Mouse (Mus musculus): Measurements from ENCODE around the gene Mta1. TPM values are rescaled to one million over a fixed set of nuclear protein-coding genes. Genes with fewer than 3 reads are reported as not detected.

Mta1 gene
- polyA plus RNA-seq, 1 experiment from 2014 or later = 21.5 TPM

DNA sequence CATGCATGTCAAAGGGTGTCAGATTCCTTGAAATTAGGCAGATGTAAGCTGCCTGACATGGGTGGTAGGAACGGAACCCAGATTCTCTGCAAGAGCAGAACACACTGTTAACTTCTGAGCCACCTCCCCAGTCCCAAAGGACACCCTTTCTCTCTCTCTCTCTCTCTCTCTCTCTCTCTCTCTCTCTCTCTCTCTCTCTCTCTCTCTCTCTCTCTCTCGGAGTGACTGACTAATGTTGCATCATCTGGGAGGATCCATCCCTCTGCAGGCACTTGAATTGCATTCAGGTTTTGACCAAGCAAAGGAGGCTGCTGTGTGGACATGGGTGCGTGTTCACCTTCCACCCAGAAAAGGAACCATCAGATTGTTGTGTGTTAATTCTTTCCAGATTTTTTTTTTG is 10.8 kb upstream of the Mta1 start:
- Histone ChIP-seq H3K4me3 (ENCODE audit: low read depth, low read length) (no peak overlapping the region), H3K27me3 (ENCODE audit: control insufficient read depth, insufficient read depth, low read length) (no peaks in the 10 kb centered on the region), H3K27ac (ENCODE audit: low read depth, low read length) (no peak overlapping the region), H3K4me1 (ENCODE audit: control insufficient read depth, insufficient read depth, low read length) (no peaks in the 10 kb centered on the region), H3K9me3 (ENCODE audit: control insufficient read depth, low read length) (no peaks in the 10 kb centered on the region), H3K9ac (ENCODE audit: low read length) (no peak overlapping the region), H3K4me2 (ENCODE audit: low read depth) (no peak overlapping the region), H3K36me3 (ENCODE audit: control insufficient read depth, insufficient read depth, low read length) (no peaks in the 10 kb centered on the region)
- ATAC-seq (ENCODE audit: insufficient read depth, low FRiP score, low TSS enrichment) (no peak), DNase-seq (ENCODE audit: low spot score) (no peak)
- WGBS = 83% methylated on average over 2 of the region's 3 CpGs

- no peak for DNase-seq (ENCODE audit: low spot score)
- no peaks in the 10 kb centered on the region for H3K9me3 ChIP-seq (ENCODE audit: control insufficient read depth, low read length)
- 30% methylated on average over 4 of the region's 4 CpGs for WGBS
These were observed 10.1 kb upstream of the Mta1 start for GRCm38 (mm10) chr12:113088026-113088425.

DNA sequence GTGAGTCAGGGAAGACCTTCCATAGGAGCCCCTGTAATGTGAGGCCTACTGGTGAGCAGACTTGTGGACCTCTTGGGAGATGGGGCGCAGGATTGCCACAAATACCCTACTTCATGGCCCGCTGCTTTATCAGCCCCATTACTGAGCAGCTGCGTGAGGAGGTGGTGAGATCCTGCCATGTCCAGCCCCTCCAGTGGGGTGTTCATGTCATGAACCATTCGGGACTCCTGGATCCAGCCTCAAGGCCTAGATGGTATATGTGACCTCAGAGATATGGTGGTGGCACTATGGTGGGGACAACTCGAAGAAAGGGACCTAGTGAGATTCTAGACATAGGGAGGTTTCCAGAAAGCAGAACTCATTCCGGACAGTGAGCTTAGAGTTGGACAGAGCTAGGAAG is 9.0 kb upstream of the Mta1 start:
- DNase-seq (ENCODE audit: low spot score) = no peak
- WGBS = 88% methylated on average over 6 of the region's 6 CpGs
- H3K36me3 ChIP-seq (ENCODE audit: control insufficient read depth, insufficient read depth, low read length) = no peaks in the 10 kb centered on the region
- no peak overlapping the region for H3K27ac ChIP-seq (ENCODE audit: low read depth, low read length)
- H3K4me2 ChIP-seq (ENCODE audit: low read depth) = no peak overlapping the region
- no peaks in the 10 kb centered on the region for H3K4me1 ChIP-seq (ENCODE audit: control insufficient read depth, insufficient read depth, low read length)
- ATAC-seq (ENCODE audit: insufficient read depth, low FRiP score, low TSS enrichment) = no peak
- H3K4me3 ChIP-seq (ENCODE audit: low read depth, low read length) = no peak overlapping the region
- no peak overlapping the region for H3K9ac ChIP-seq (ENCODE audit: low read length)
- no peaks in the 10 kb centered on the region for H3K9me3 ChIP-seq (ENCODE audit: control insufficient read depth, low read length)
- no peaks in the 10 kb centered on the region for H3K27me3 ChIP-seq (ENCODE audit: control insufficient read depth, insufficient read depth, low read length)

More at GRCm38 (mm10) chr12:113088026-113088425, 10.1 kb upstream of the Mta1 start:
- Histone ChIP-seq H3K27ac (ENCODE audit: low read depth, low read length) (no peak overlapping the region), H3K4me2 (ENCODE audit: low read depth) (no peak overlapping the region), H3K27me3 (ENCODE audit: control insufficient read depth, insufficient read depth, low read length) (no peaks in the 10 kb centered on the region), H3K36me3 (ENCODE audit: control insufficient read depth, insufficient read depth, low read length) (no peaks in the 10 kb centered on the region), H3K4me1 (ENCODE audit: control insufficient read depth, insufficient read depth, low read length) (no peaks in the 10 kb centered on the region), H3K4me3 (ENCODE audit: low read depth, low read length) (no peak overlapping the region), H3K9ac (ENCODE audit: low read length) (no peak overlapping the region)
- no peak for ATAC-seq (ENCODE audit: insufficient read depth, low FRiP score, low TSS enrichment)

DNA sequence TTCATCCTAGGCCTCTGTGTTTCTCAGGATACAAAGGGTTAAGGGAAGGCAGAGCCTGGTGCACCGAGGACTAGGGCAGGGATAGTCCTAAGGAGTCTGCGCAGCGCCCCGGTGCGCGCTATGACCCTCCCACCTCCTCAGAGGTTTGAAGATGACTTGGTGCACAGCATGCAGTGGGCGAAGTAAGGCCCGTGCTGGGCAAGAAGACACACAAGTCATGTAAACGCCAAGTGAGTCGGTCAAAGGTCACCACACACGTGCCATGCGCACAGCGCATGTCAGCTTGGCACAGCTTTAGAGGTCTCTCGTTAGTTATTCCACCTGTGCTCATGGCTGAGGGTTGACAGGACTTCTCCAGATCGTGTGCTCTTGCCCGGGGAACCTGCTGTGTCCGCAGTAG is 8.0 kb upstream of the Mta1 start:
- Histone ChIP-seq H3K36me3 (ENCODE audit: control insufficient read depth, insufficient read depth, low read length) (no peaks in the 10 kb centered on the region), H3K27ac (ENCODE audit: low read depth, low read length) (no peak overlapping the region), H3K9me3 (ENCODE audit: control insufficient read depth, low read length) (no peaks in the 10 kb centered on the region), H3K4me1 (ENCODE audit: control insufficient read depth, insufficient read depth, low read length) (no peaks in the 10 kb centered on the region), H3K9ac (ENCODE audit: low read length) (no peak overlapping the region), H3K27me3 (ENCODE audit: control insufficient read depth, insufficient read depth, low read length) (no peaks in the 10 kb centered on the region), H3K4me2 (ENCODE audit: low read depth) (no peak overlapping the region), H3K4me3 (ENCODE audit: low read depth, low read length) (no peak overlapping the region)
- no peak for DNase-seq (ENCODE audit: low spot score)
- ATAC-seq (ENCODE audit: insufficient read depth, low FRiP score, low TSS enrichment) = no peak
- 86% methylated on average over 17 of the region's 17 CpGs for WGBS

- no peaks in the 10 kb centered on the region for H3K27me3 ChIP-seq (ENCODE audit: control insufficient read depth, insufficient read depth, low read length)
- ATAC-seq (ENCODE audit: insufficient read depth, low FRiP score, low TSS enrichment) = no peak
- DNase-seq (ENCODE audit: low spot score) = no peak
- H3K9me3 ChIP-seq (ENCODE audit: control insufficient read depth, low read length) = no peaks in the 10 kb centered on the region
- H3K4me1 ChIP-seq (ENCODE audit: control insufficient read depth, insufficient read depth, low read length) = peaks cover 16% of the 10 kb centered on the region
- H3K27ac ChIP-seq (ENCODE audit: low read depth, low read length) = no peak overlapping the region
- H3K4me3 ChIP-seq (ENCODE audit: low read depth, low read length) = no peak overlapping the region
- peak overlapping the region; percentile 95 for H3K4me2 ChIP-seq (ENCODE audit: low read depth)
- no peaks in the 10 kb centered on the region for H3K36me3 ChIP-seq (ENCODE audit: control insufficient read depth, insufficient read depth, low read length)
- no peak overlapping the region for H3K9ac ChIP-seq (ENCODE audit: low read length)
- WGBS = 88% methylated on average over 5 of the region's 5 CpGs
These were observed 1.0 kb upstream of the Mta1 start for GRCm38 (mm10) chr12:113097040-113097439.

GRCm38 (mm10) chr12:113098530-113099151 is 563 bp downstream of the Mta1 start:
- Histone ChIP-seq H3K4me3 (ENCODE audit: low read depth, low read length) (peak overlapping the region; percentile 100), H3K27me3 (ENCODE audit: control insufficient read depth, insufficient read depth, low read length) (no peaks in the 10 kb centered on the region), H3K4me1 (ENCODE audit: control insufficient read depth, insufficient read depth, low read length) (peaks cover 16% of the 10 kb centered on the region), H3K9me3 (ENCODE audit: control insufficient read depth, low read length) (no peaks in the 10 kb centered on the region), H3K4me2 (ENCODE audit: low read depth) (peak overlapping the region; percentile 95), H3K36me3 (ENCODE audit: control insufficient read depth, insufficient read depth, low read length) (no peaks in the 10 kb centered on the region), H3K9ac (ENCODE audit: low read length) (peak overlapping the region; percentile 99), H3K27ac (ENCODE audit: low read depth, low read length) (peak overlapping the region; percentile 86)
- DNase-seq (ENCODE audit: low spot score) = peak; percentile 48
- WGBS = under 1% methylated on average over 32 of the region's 60 CpGs
- peak; percentile 22 for ATAC-seq (ENCODE audit: insufficient read depth, low FRiP score, low TSS enrichment)

GRCm38 (mm10) chr12:113099470-113100237 is 1.6 kb downstream of the Mta1 start:
- Histone ChIP-seq H3K9ac (ENCODE audit: low read length) (peak overlapping the region; percentile 99), H3K4me1 (ENCODE audit: control insufficient read depth, insufficient read depth, low read length) (peaks cover 16% of the 10 kb centered on the region), H3K27ac (ENCODE audit: low read depth, low read length) (no peak overlapping the region), H3K9me3 (ENCODE audit: control insufficient read depth, low read length) (no peaks in the 10 kb centered on the region), H3K4me3 (ENCODE audit: low read depth, low read length) (peak overlapping the region; percentile 100), H3K4me2 (ENCODE audit: low read depth) (peak overlapping the region; percentile 95), H3K27me3 (ENCODE audit: control insufficient read depth, insufficient read depth, low read length) (no peaks in the 10 kb centered on the region), H3K36me3 (ENCODE audit: control insufficient read depth, insufficient read depth, low read length) (no peaks in the 10 kb centered on the region)
- DNase-seq (ENCODE audit: low spot score) (no peak), ATAC-seq (ENCODE audit: insufficient read depth, low FRiP score, low TSS enrichment) (no peak)
- 41% methylated on average over 6 of the region's 6 CpGs for WGBS

GRCm38 (mm10) chr12:113100448-113101076 is 2.5 kb downstream of the Mta1 start:
- Histone ChIP-seq H3K4me2 (ENCODE audit: low read depth) (no peak overlapping the region), H3K4me1 (ENCODE audit: control insufficient read depth, insufficient read depth, low read length) (peaks cover 16% of the 10 kb centered on the region)
- 80% methylated on average over 5 of the region's 5 CpGs for WGBS

More at GRCm38 (mm10) chr12:113100448-113101076, 2.5 kb downstream of the Mta1 start:
- Histone ChIP-seq H3K27me3 (ENCODE audit: control insufficient read depth, insufficient read depth, low read length) (no peaks in the 10 kb centered on the region), H3K9ac (ENCODE audit: low read length) (no peak overlapping the region), H3K4me3 (ENCODE audit: low read depth, low read length) (no peak overlapping the region), H3K36me3 (ENCODE audit: control insufficient read depth, insufficient read depth, low read length) (no peaks in the 10 kb centered on the region), H3K9me3 (ENCODE audit: control insufficient read depth, low read length) (no peaks in the 10 kb centered on the region), H3K27ac (ENCODE audit: low read depth, low read length) (no peak overlapping the region)
- ATAC-seq (ENCODE audit: insufficient read depth, low FRiP score, low TSS enrichment) (no peak), DNase-seq (ENCODE audit: low spot score) (no peak)
